ENCODE assay signal across 15 mouse cellular contexts in the genomic region with DNA sequence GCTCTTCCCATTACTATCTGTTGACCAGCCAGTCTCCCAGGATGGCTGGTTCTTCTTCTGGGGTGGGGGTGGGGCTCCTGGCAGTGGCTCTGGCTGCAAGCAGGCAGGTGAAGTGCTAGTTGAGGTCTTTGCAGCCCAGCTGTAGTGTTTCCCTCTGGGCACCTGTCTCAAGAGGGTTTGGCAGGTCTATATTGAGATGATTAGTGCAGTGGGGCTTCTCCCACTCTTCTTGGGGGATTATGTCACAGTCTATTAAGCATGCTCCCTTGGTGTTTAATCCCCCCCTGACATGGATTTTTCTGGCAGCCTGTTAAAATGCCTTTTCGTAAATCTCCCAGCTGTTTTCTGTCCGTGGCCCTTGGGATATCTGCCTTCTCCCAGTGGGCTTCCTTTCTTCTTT. TPM values are rescaled to one million over a fixed set of nuclear protein-coding genes. Genes with fewer than 3 reads are reported as not detected.
A peak's percentile ranks its signal among the peaks of the same experiment; 100 is the strongest.
DNase-seq lines count a peak whose midpoint lies in the region; ATAC-seq and TF ChIP-seq lines count a peak whose summit lies in the region.
"Had no signal": no experiment of that assay in that cellular context is flagged by ENCODE, and none has a peak within 500 bp of the region (broad histone marks: within the 10 kb centered on the region; RNA-seq: fewer than 3 reads in every experiment).

No protein-coding gene starts in this region.

- no peak overlapping the region for H3K4me3 ChIP-seq in forebrain, embryonic 12.5 days (replicated peaks)
- H3K4me3 ChIP-seq in forebrain, postnatal 0 days (ENCODE audit: low read depth, low read length): no peak overlapping the region
- H3K4me3 ChIP-seq in liver, embryonic 11.5 days (ENCODE audit: low read depth, low read length): no peak overlapping the region
- no peak overlapping the region for H3K4me3 ChIP-seq in liver, embryonic 14.5 days (ENCODE audit: insufficient read depth in 1 of 2, low read depth in 2 of 2, low read length in 2 of 2)
- no peak overlapping the region for H3K4me3 ChIP-seq in midbrain, postnatal 0 days (ENCODE audit: low read depth, low read length)
- H3K4me3 ChIP-seq: gastrocnemius, adult 2 months had no signal

- no peak overlapping the region for H3K9ac ChIP-seq in forebrain, embryonic 12.5 days
- no peak overlapping the region for H3K9ac ChIP-seq in forebrain, postnatal 0 days
- H3K9ac ChIP-seq in liver, embryonic 11.5 days (ENCODE audit: low read depth, low read length): no peak overlapping the region
- peak overlapping the region; percentile 48 for H3K9ac ChIP-seq in liver, embryonic 14.5 days (replicated peaks)
- 0 out of 2 replicates have a peak overlapping the region, but pooled peaks have one; percentile 1 for H3K9ac ChIP-seq in midbrain, postnatal 0 days (replicated peaks; ENCODE audit: low read length, poor library complexity, severe bottlenecking)

- no peak for ATAC-seq in forebrain, embryonic 12.5 days (ENCODE audit: low FRiP score)
- ATAC-seq in forebrain, postnatal 0 days: no peak
- peak; percentile 5; the same call in 1 of the 2 replicates for ATAC-seq in liver, embryonic 11.5 days (replicated peaks; ENCODE audit: low FRiP score)
- no peak; the same call in 1 of the 2 replicates for ATAC-seq in liver, embryonic 14.5 days (ENCODE audit: insufficient read depth)
- no peak for ATAC-seq in midbrain, postnatal 0 days (ENCODE audit: low FRiP score)
- ATAC-seq: activated CD4-positive, CD25-positive, alpha-beta regulatory T cell, adult 4 months had no signal

- 65% methylated on average over 2 of the region's 2 CpGs for WGBS in forebrain, embryonic 12.5 days
- WGBS in forebrain, postnatal 0 days: 56% methylated on average over 2 of the region's 2 CpGs
- 83% methylated on average over 2 of the region's 2 CpGs for WGBS in liver, embryonic 11.5 days
- 90% methylated on average over 2 of the region's 2 CpGs for WGBS in liver, embryonic 14.5 days (ENCODE audit: insufficient replicate concordance)
- 19% methylated on average over 2 of the region's 2 CpGs for WGBS in midbrain, postnatal 0 days

- TF ChIP-seq EP300 in liver, embryonic 14.5 days (IDR thresholded peaks at IDR 0.05; ENCODE audit: low read depth): no peak

- no peak for DNase-seq in forebrain, postnatal 0 days
- no peak for DNase-seq in liver, embryonic 11.5 days (ENCODE audit: low spot score)
- DNase-seq in liver: no peak
- no peak for DNase-seq in liver, embryonic 14.5 days (ENCODE audit: low read depth in 3 of 3, low spot score in 3 of 3)
- DNase-seq in midbrain, postnatal 0 days (ENCODE audit: low spot score): no peak
- DNase-seq in gastrocnemius, postnatal 25 days: no peak
- no peak for DNase-seq in ovary, postnatal 14 days (ENCODE audit: low spot score)
- DNase-seq: cerebellum, postnatal 10 days; gastrocnemius, adult 2 months; kidney, adult 8-10 months; right cerebral cortex, postnatal 4 days had no signal

- no peak overlapping the region for H3K4me2 ChIP-seq in forebrain, embryonic 12.5 days
- no peak overlapping the region for H3K4me2 ChIP-seq in forebrain, postnatal 0 days (ENCODE audit: low read depth)
- H3K4me2 ChIP-seq in liver, embryonic 11.5 days: peak overlapping the region; percentile 10; the same call in 1 of the 2 replicates
- no peak overlapping the region for H3K4me2 ChIP-seq in liver, embryonic 14.5 days (ENCODE audit: low read depth)
- no peak overlapping the region for H3K4me2 ChIP-seq in midbrain, postnatal 0 days (ENCODE audit: low read depth, low read length, poor library complexity, severe bottlenecking)

- H3K4me1 ChIP-seq in forebrain, embryonic 12.5 days: peaks cover 26% of the 10 kb centered on the region
- H3K4me1 ChIP-seq in forebrain, postnatal 0 days (ENCODE audit: insufficient read depth): no peaks in the 10 kb centered on the region
- H3K4me1 ChIP-seq in liver, embryonic 11.5 days (replicated peaks; ENCODE audit: control insufficient read depth, insufficient read depth, low read length): peaks cover 27% of the 10 kb centered on the region
- peaks cover 22 to 27% of the 10 kb centered on the region in 2 experiments for H3K4me1 ChIP-seq in liver, embryonic 14.5 days (replicated peaks; ENCODE audit: control insufficient read depth in 2 of 2, insufficient read depth in 2 of 2, low read length in 1 of 2)
- H3K4me1 ChIP-seq in midbrain, postnatal 0 days (ENCODE audit: insufficient read depth, low read length): no peaks in the 10 kb centered on the region; the same call in 1 of the 2 replicates

- peak overlapping the region; percentile 54 for H3K27ac ChIP-seq in forebrain, embryonic 12.5 days
- no peak overlapping the region for H3K27ac ChIP-seq in forebrain, postnatal 0 days (ENCODE audit: low read depth, low read length)
- peak overlapping the region; percentile 86 for H3K27ac ChIP-seq in liver, embryonic 11.5 days (ENCODE audit: low read depth, low read length)
- H3K27ac ChIP-seq in liver, embryonic 14.5 days: peak overlapping the region; percentile 87
- H3K27ac ChIP-seq in midbrain, postnatal 0 days (ENCODE audit: low read depth, low read length): peak overlapping the region; percentile 38; the same call in 1 of the 2 replicates
- H3K27ac ChIP-seq: stomach, postnatal 0 days had no signal

- TF ChIP-seq CTCF in forebrain, postnatal 0 days (IDR thresholded peaks at IDR 0.05; ENCODE audit: low read depth): no peak
- TF ChIP-seq CTCF in liver, embryonic 14.5 days (IDR thresholded peaks at IDR 0.05; ENCODE audit: low read depth): no peak
- no peak for TF ChIP-seq CTCF in midbrain, postnatal 0 days (IDR thresholded peaks at IDR 0.05)

- no peaks in the 10 kb centered on the region for H3K27me3 ChIP-seq in forebrain, embryonic 12.5 days
- H3K27me3 ChIP-seq in forebrain, postnatal 0 days (ENCODE audit: insufficient read depth, low read length): no peaks in the 10 kb centered on the region
- H3K27me3 ChIP-seq in liver, embryonic 11.5 days (replicated peaks; ENCODE audit: control insufficient read depth, insufficient read depth, low read length): no peaks in the 10 kb centered on the region
- H3K27me3 ChIP-seq in liver, embryonic 14.5 days (ENCODE audit: control insufficient read depth, insufficient read depth, low read length): no peaks in the 10 kb centered on the region
- H3K27me3 ChIP-seq in midbrain, postnatal 0 days (ENCODE audit: insufficient read depth, low read length): no peaks in the 10 kb centered on the region

- peaks cover 33% of the 10 kb centered on the region for H3K36me3 ChIP-seq in forebrain, embryonic 12.5 days (replicated peaks)
- peaks cover 16% of the 10 kb centered on the region for H3K36me3 ChIP-seq in forebrain, postnatal 0 days (ENCODE audit: insufficient read depth)
- H3K36me3 ChIP-seq in liver, embryonic 11.5 days (ENCODE audit: control insufficient read depth, insufficient read depth, low read length): peaks cover 18% of the 10 kb centered on the region; the same call in 1 of the 2 replicates
- peaks cover 41% of the 10 kb centered on the region for H3K36me3 ChIP-seq in liver, embryonic 14.5 days (replicated peaks; ENCODE audit: control insufficient read depth, insufficient read depth, low read depth)
- peaks cover 12% of the 10 kb centered on the region for H3K36me3 ChIP-seq in midbrain, postnatal 0 days (ENCODE audit: insufficient read depth, low read length)

- H3K9me3 ChIP-seq in forebrain, embryonic 12.5 days: no peaks in the 10 kb centered on the region
- H3K9me3 ChIP-seq in forebrain, postnatal 0 days (ENCODE audit: low read length): no peaks in the 10 kb centered on the region
- H3K9me3 ChIP-seq in liver, embryonic 11.5 days (ENCODE audit: control insufficient read depth, low read length): no peaks in the 10 kb centered on the region
- H3K9me3 ChIP-seq in liver, embryonic 14.5 days (ENCODE audit: control insufficient read depth, low read length): no peaks in the 10 kb centered on the region
- no peaks in the 10 kb centered on the region for H3K9me3 ChIP-seq in midbrain, postnatal 0 days (ENCODE audit: low read length)
- H3K9me3 ChIP-seq: G1E had no signal

RNA-seq across cellular contexts. Expression of gene Zc3h4, which starts 12.2 kb away (rescaled TPM):
- 25.5 and 27.0 TPM in 2 replicates for polyA plus RNA-seq in forebrain, embryonic 12.5 days (2016; fragmentation: Nextera tagmentation; extraction: Ambion mirVana)
- total RNA-seq in forebrain, postnatal 0 days (2014; rRNA removed): 36.7 and 57.5 TPM in 2 replicates
- 9.4 and 11.0 TPM in 2 replicates for polyA plus RNA-seq in forebrain, postnatal 0 days (2015; fragmentation: Nextera tagmentation; extraction: Ambion mirVana)
- polyA plus RNA-seq in liver, embryonic 11.5 days (2014; fragmentation: Nextera tagmentation; extraction: Ambion mirVana): 14.1 and 18.6 TPM in 2 replicates
- 13.7 and 15.2 TPM in 2 replicates for polyA plus RNA-seq in liver, embryonic 14.5 days (2012; rRNA removed)
- 6.0 TPM in 2 replicates for polyA plus RNA-seq in liver, embryonic 14.5 days (2014; fragmentation: Nextera tagmentation; extraction: Ambion mirVana)
- total RNA-seq in midbrain, postnatal 0 days (2014; rRNA removed): 38.4 and 41.1 TPM in 2 replicates
- polyA plus RNA-seq in midbrain, postnatal 0 days (2015; fragmentation: Nextera tagmentation; extraction: Ambion mirVana): 9.2 and 9.7 TPM in 2 replicates
- 10 to 100 TPM; 22.4 to 25.6 TPM for total RNA-seq in gastrocnemius, postnatal 25 days (2021)

RNA-seq across cellular contexts. Expression of gene Sae1, which starts 25.3 kb away (rescaled TPM):
- polyA plus RNA-seq in forebrain, embryonic 12.5 days (2016; fragmentation: Nextera tagmentation; extraction: Ambion mirVana): 403 and 415 TPM in 2 replicates
- 114 and 122 TPM in 2 replicates for total RNA-seq in forebrain, postnatal 0 days (2014; rRNA removed)
- polyA plus RNA-seq in forebrain, postnatal 0 days (2015; fragmentation: Nextera tagmentation; extraction: Ambion mirVana): 197 and 211 TPM in 2 replicates
- polyA plus RNA-seq in liver, embryonic 11.5 days (2014; fragmentation: Nextera tagmentation; extraction: Ambion mirVana): 267 and 287 TPM in 2 replicates
- polyA plus RNA-seq in liver, embryonic 14.5 days (2012; rRNA removed): 35.0 and 55.6 TPM in 2 replicates
- 89.3 and 95.5 TPM in 2 replicates for polyA plus RNA-seq in liver, embryonic 14.5 days (2014; fragmentation: Nextera tagmentation; extraction: Ambion mirVana)
- 84.6 and 98.2 TPM in 2 replicates for total RNA-seq in midbrain, postnatal 0 days (2014; rRNA removed)
- 195 and 199 TPM in 2 replicates for polyA plus RNA-seq in midbrain, postnatal 0 days (2015; fragmentation: Nextera tagmentation; extraction: Ambion mirVana)
- 10 to 100 TPM; 25.2 to 26.4 TPM for total RNA-seq in gastrocnemius, postnatal 25 days (2021)

RNA-seq across cellular contexts. Expression of gene Tmem160, which starts 39.6 kb away (rescaled TPM):
- 42.4 and 53.1 TPM in 2 replicates for polyA plus RNA-seq in forebrain, embryonic 12.5 days (2016; fragmentation: Nextera tagmentation; extraction: Ambion mirVana)
- 40.1 and 61.2 TPM in 2 replicates for total RNA-seq in forebrain, postnatal 0 days (2014; rRNA removed)
- polyA plus RNA-seq in forebrain, postnatal 0 days (2015; fragmentation: Nextera tagmentation; extraction: Ambion mirVana): 105 and 130 TPM in 2 replicates
- 54.4 and 54.5 TPM in 2 replicates for polyA plus RNA-seq in liver, embryonic 11.5 days (2014; fragmentation: Nextera tagmentation; extraction: Ambion mirVana)
- 21.5 and 23.6 TPM in 2 replicates for polyA plus RNA-seq in liver, embryonic 14.5 days (2012; rRNA removed)
- polyA plus RNA-seq in liver, embryonic 14.5 days (2014; fragmentation: Nextera tagmentation; extraction: Ambion mirVana): 34.5 and 36.9 TPM in 2 replicates
- 43.1 and 55.6 TPM in 2 replicates for total RNA-seq in midbrain, postnatal 0 days (2014; rRNA removed)
- polyA plus RNA-seq in midbrain, postnatal 0 days (2015; fragmentation: Nextera tagmentation; extraction: Ambion mirVana): 105 and 108 TPM in 2 replicates
- 10 to 100 TPM; 37.4 to 39.4 TPM for total RNA-seq in gastrocnemius, postnatal 25 days (2021)

Comparison
In these comparisons a context has a peak if more than half of its experiments do, and no peak if none do; other contexts are left out.
1. H3K9ac ChIP-seq: peak in liver, embryonic 14.5 days (single experiment) and midbrain, postnatal 0 days (single experiment); none in forebrain, embryonic 12.5 days (single experiment), forebrain, postnatal 0 days (single experiment) and liver, embryonic 11.5 days (single experiment).